Mouse (Mus musculus) lung, adult 2 months (tissue): ENCODE measurements around the gene Smim9.

Experiments used
- CTCF ChIP-seq: fragments of 200-500 bp; IDR thresholded peaks from 2 replicates; pipeline ENCODE4 v1.5.1; 2011; ENCODE audit warnings: mild to moderate bottlenecking, low read length, control low read depth; ENCODE audit not compliant: insufficient read depth
- POLR2A ChIP-seq: fragments of 200-500 bp; IDR thresholded peaks from 2 replicates; pipeline ENCODE4 v1.6.1; 2011; ENCODE audit warnings: low read depth, mild to moderate bottlenecking, control low read depth, low read length, borderline replicate concordance; ENCODE audit errors: extremely low read depth

DNA sequence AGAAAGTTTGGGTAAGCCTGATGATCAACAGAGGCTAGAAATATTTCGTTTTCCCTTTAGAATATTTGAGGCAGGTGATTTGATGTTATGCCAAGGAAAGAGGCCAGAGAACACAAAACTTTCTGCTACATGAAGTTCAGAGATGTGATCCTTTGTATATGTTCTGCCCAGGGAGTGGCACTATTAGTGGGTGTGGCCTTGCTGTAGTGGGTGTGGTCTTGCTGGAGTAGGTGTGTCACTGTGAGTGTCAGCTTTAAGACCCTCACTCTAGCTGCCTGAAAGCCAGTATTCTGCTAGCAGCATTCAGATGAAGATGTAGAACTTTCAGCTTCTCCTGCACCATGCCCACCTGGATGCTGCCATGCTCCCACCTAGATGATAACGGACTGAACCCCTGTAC is 13.3 kb downstream of the Smim9 start:
- TF ChIP-seq POLR2A, result no peak
- no peak for TF ChIP-seq CTCF
